Mouse (Mus musculus) hindbrain, embryonic 13.5 days (tissue): ENCODE results near the gene Ckap4. TPM values are rescaled to one million over a fixed set of nuclear protein-coding genes. Genes with fewer than 3 reads are reported as not detected.

Experiments used
- ATAC-seq: fragments of 200-750 bp; cut with Nextera tagmentation; 2 replicates; pipeline ENCODE4 v1.8.0; 2017; ENCODE audit warnings: moderate TSS enrichment; ENCODE audit not compliant: low FRiP score
- H3K27ac ChIP-seq: fragments of 300-500 bp; sonication (generic); 2 replicates; pipeline ENCODE4 v1.5.1; 2015; ENCODE audit warnings: inconsistent platforms, mild to moderate bottlenecking, moderate library complexity
- H3K27me3 ChIP-seq: fragments of 300-500 bp; sonication (generic); 2 replicates; pipeline ENCODE4 v1.6.1; 2015; ENCODE audit warnings: mild to moderate bottlenecking, inconsistent platforms
- H3K36me3 ChIP-seq: fragments of 300-500 bp; sonication (generic); 2 replicates; pipeline ENCODE4 v1.6.1; 2015; ENCODE audit warnings: mild to moderate bottlenecking, inconsistent platforms
- H3K4me1 ChIP-seq: fragments of 300-500 bp; sonication (generic); replicated peaks from 2 replicates; pipeline ENCODE4 v1.6.1; 2015; ENCODE audit warnings: inconsistent platforms
- H3K4me2 ChIP-seq: fragments of 300-500 bp; sonication (generic); 2 replicates; pipeline ENCODE4 v1.6.1; 2015; ENCODE audit warnings: inconsistent platforms, mild to moderate bottlenecking, moderate library complexity
- H3K4me3 ChIP-seq: fragments of 300-500 bp; sonication (generic); 2 replicates; pipeline ENCODE4 v1.5.1; 2015; ENCODE audit warnings: mild to moderate bottlenecking, inconsistent platforms
- H3K9ac ChIP-seq: fragments of 300-500 bp; sonication (generic); 2 replicates; pipeline ENCODE4 v1.6.1; 2015; ENCODE audit warnings: mild to moderate bottlenecking, inconsistent platforms
- H3K9me3 ChIP-seq: fragments of 300-500 bp; sonication (generic); 2 replicates; pipeline ENCODE4 v1.6.1; 2016; ENCODE audit warnings: inconsistent platforms
- WGBS: fragments of 180-500 bp; shearing (Covaris S2); methylation state at CpG from one replicate; pipeline ENCODE4 v1.1.7; 2015; 5-methylcytosine and 5-hydroxymethylcytosine counted together
- polyA plus RNA-seq: library from polyadenylated mRNA; unstranded; fragments of >200 nt; fragmentation: Nextera tagmentation; extraction: Ambion mirVana; gene quantifications from 2 replicates; pipeline ENCODE4 v1.2.1, GENCODE M21; 2015

Gene Ckap4
- polyA plus RNA-seq, 1 experiment from 2014 or later = 56.4 TPM

GRCm38 (mm10) chr10:84542802-84543658 lies 9.2 kb upstream of the Ckap4 start:
- Histone ChIP-seq H3K36me3 (no peaks in the 10 kb centered on the region), H3K27ac (no peak overlapping the region), H3K9ac (no peak overlapping the region), H3K4me1 (no peaks in the 10 kb centered on the region), H3K4me3 (no peak overlapping the region), H3K4me2 (no peak overlapping the region), H3K27me3 (no peaks in the 10 kb centered on the region), H3K9me3 (no peaks in the 10 kb centered on the region)
- WGBS = 83% methylated on average over 11 of the region's 11 CpGs
- no peak for ATAC-seq

GRCm38 (mm10) chr10:84539651-84540050 lies 5.8 kb upstream of the Ckap4 start:
- no peak overlapping the region for H3K9ac ChIP-seq
- H3K27me3 ChIP-seq = no peaks in the 10 kb centered on the region
- no peak overlapping the region for H3K4me3 ChIP-seq
- H3K4me1 ChIP-seq = peaks cover 2% of the 10 kb centered on the region
- no peak overlapping the region for H3K4me2 ChIP-seq
- H3K36me3 ChIP-seq = no peaks in the 10 kb centered on the region
- H3K27ac ChIP-seq = no peak overlapping the region
- no peak for ATAC-seq
- no peaks in the 10 kb centered on the region for H3K9me3 ChIP-seq
- 88% methylated on average over 6 of the region's 6 CpGs for WGBS

- H3K9me3 ChIP-seq = no peaks in the 10 kb centered on the region
- no peak overlapping the region for H3K4me2 ChIP-seq
- H3K4me1 ChIP-seq = peaks cover 29% of the 10 kb centered on the region
- WGBS = 54% methylated on average over 4 of the region's 4 CpGs
- H3K4me3 ChIP-seq = no peak overlapping the region
- no peak overlapping the region for H3K27ac ChIP-seq
- H3K9ac ChIP-seq = no peak overlapping the region
- H3K36me3 ChIP-seq = 0 out of 2 replicates have a peak, but pooled peaks cover under 1% of the 10 kb centered on the region
- ATAC-seq = no peak
- no peaks in the 10 kb centered on the region for H3K27me3 ChIP-seq
Observed at GRCm38 (mm10) chr10:84535859-84536258, 2.0 kb upstream of the Ckap4 start.

- Histone ChIP-seq H3K9me3 (no peaks in the 10 kb centered on the region), H3K27me3 (no peaks in the 10 kb centered on the region), H3K4me1 (peaks cover 33% of the 10 kb centered on the region), H3K36me3 (0 out of 2 replicates have a peak, but pooled peaks cover 2% of the 10 kb centered on the region), H3K4me2 (no peak overlapping the region), H3K9ac (no peak overlapping the region), H3K27ac (no peak overlapping the region), H3K4me3 (no peak overlapping the region)
- ATAC-seq = no peak
- WGBS = 76% methylated on average over 5 of the region's 5 CpGs
Observed at GRCm38 (mm10) chr10:84535458-84535857, 1.6 kb upstream of the Ckap4 start.

GRCm38 (mm10) chr10:84532911-84533882 lies 665 bp downstream of the Ckap4 start:
- Histone ChIP-seq H3K36me3 (peaks cover 11% of the 10 kb centered on the region), H3K4me3 (peak overlapping the region; percentile 91), H3K27me3 (no peaks in the 10 kb centered on the region), H3K4me2 (peak overlapping the region; percentile 78), H3K9ac (peak overlapping the region; percentile 96), H3K4me1 (peaks cover 52% of the 10 kb centered on the region), H3K27ac (peak overlapping the region; percentile 93), H3K9me3 (no peaks in the 10 kb centered on the region)
- ATAC-seq = peak; percentile 64
- under 1% methylated on average over 65 of the region's 72 CpGs for WGBS

GRCm38 (mm10) chr10:84532191-84532889 lies 1.5 kb downstream of the Ckap4 start:
- H3K27ac ChIP-seq = peak overlapping the region; percentile 93
- H3K36me3 ChIP-seq = peaks cover 20% of the 10 kb centered on the region
- no peak for ATAC-seq
- peaks cover 52% of the 10 kb centered on the region for H3K4me1 ChIP-seq
- peak overlapping the region; percentile 96 for H3K9ac ChIP-seq
- H3K9me3 ChIP-seq = no peaks in the 10 kb centered on the region
- peak overlapping the region; percentile 91 for H3K4me3 ChIP-seq
- WGBS = 72% methylated on average over 16 of the region's 16 CpGs
- no peaks in the 10 kb centered on the region for H3K27me3 ChIP-seq
- H3K4me2 ChIP-seq = peak overlapping the region; percentile 78

GRCm38 (mm10) chr10:84531576-84531975 lies 2.3 kb downstream of the Ckap4 start:
- 80% methylated on average over 4 of the region's 4 CpGs for WGBS
- Histone ChIP-seq H3K9ac (peak overlapping the region; percentile 96), H3K4me3 (peak overlapping the region; percentile 91), H3K27me3 (no peaks in the 10 kb centered on the region), H3K36me3 (peaks cover 26% of the 10 kb centered on the region), H3K4me1 (peaks cover 54% of the 10 kb centered on the region), H3K27ac (peak overlapping the region; percentile 48; the same call in 1 of the 2 replicates), H3K4me2 (peak overlapping the region; percentile 78), H3K9me3 (no peaks in the 10 kb centered on the region)
- ATAC-seq = no peak

GRCm38 (mm10) chr10:84530388-84530787 lies 3.5 kb downstream of the Ckap4 start:
- peaks cover 56% of the 10 kb centered on the region for H3K4me1 ChIP-seq
- WGBS = 93% methylated on average over 8 of the region's 8 CpGs
- 0 out of 2 replicates have a peak overlapping the region, but pooled peaks have one; percentile 91 for H3K4me3 ChIP-seq
- no peak overlapping the region for H3K27ac ChIP-seq
- H3K4me2 ChIP-seq = peak overlapping the region; percentile 78
- peaks cover 33% of the 10 kb centered on the region for H3K36me3 ChIP-seq
- H3K9ac ChIP-seq = peak overlapping the region; percentile 96; the same call in 1 of the 2 replicates
- ATAC-seq = no peak
- H3K9me3 ChIP-seq = no peaks in the 10 kb centered on the region
- no peaks in the 10 kb centered on the region for H3K27me3 ChIP-seq

- H3K27me3 ChIP-seq = no peaks in the 10 kb centered on the region
- no peaks in the 10 kb centered on the region for H3K9me3 ChIP-seq
- H3K4me1 ChIP-seq = peaks cover 45% of the 10 kb centered on the region
- peaks cover 47% of the 10 kb centered on the region for H3K36me3 ChIP-seq
- WGBS = 86% methylated on average over 12 of the region's 12 CpGs
- H3K9ac ChIP-seq = no peak overlapping the region
- no peak overlapping the region for H3K27ac ChIP-seq
- ATAC-seq = no peak
- H3K4me2 ChIP-seq = no peak overlapping the region
- no peak overlapping the region for H3K4me3 ChIP-seq
Observed at GRCm38 (mm10) chr10:84527631-84528030, 6.2 kb downstream of the Ckap4 start.

- Histone ChIP-seq H3K9me3 (no peaks in the 10 kb centered on the region), H3K9ac (no peak overlapping the region), H3K27ac (no peak overlapping the region), H3K4me3 (no peak overlapping the region), H3K27me3 (no peaks in the 10 kb centered on the region), H3K4me2 (no peak overlapping the region), H3K36me3 (peaks cover 47% of the 10 kb centered on the region), H3K4me1 (peaks cover 40% of the 10 kb centered on the region)
- WGBS = 79% methylated on average over 5 of the region's 5 CpGs
- no peak for ATAC-seq
Observed at GRCm38 (mm10) chr10:84527070-84527469, 6.8 kb downstream of the Ckap4 start.

GRCm38 (mm10) chr10:84526488-84526887 lies 7.4 kb downstream of the Ckap4 start:
- no peak for ATAC-seq

More at GRCm38 (mm10) chr10:84526488-84526887, 7.4 kb downstream of the Ckap4 start:
- Histone ChIP-seq H3K27ac (0 out of 2 replicates have a peak overlapping the region, but pooled peaks have one; percentile 30), H3K27me3 (no peaks in the 10 kb centered on the region), H3K9me3 (no peaks in the 10 kb centered on the region), H3K36me3 (peaks cover 47% of the 10 kb centered on the region), H3K4me1 (peaks cover 34% of the 10 kb centered on the region), H3K4me3 (no peak overlapping the region), H3K9ac (no peak overlapping the region), H3K4me2 (no peak overlapping the region)
- WGBS = 37% methylated on average over 10 of the region's 10 CpGs
